Mouse (Mus musculus) hematopoietic stem cell, adult 5-6 weeks (primary cell): ENCODE results near the gene Tiparp. TPM values are rescaled to one million over a fixed set of nuclear protein-coding genes. Genes with fewer than 3 reads are reported as not detected.

Experiments
- ATAC-seq, 2 experiments: fragments of 125-278 bp in 1 of 2; replicated peaks in 1 of 2; 2 replicates each; pipeline ENCODE4 v1.8.0; 2016 to 2017; ENCODE audit warnings: inconsistent platforms in 2 of 2, mild to moderate bottlenecking in 2 of 2, moderate number of reproducible peaks in 2 of 2, low read depth in 1 of 2, moderate TSS enrichment in 1 of 2; ENCODE audit not compliant: low FRiP score in 2 of 2, poor library complexity in 2 of 2, severe bottlenecking in 2 of 2, insufficient read depth in 1 of 2, low TSS enrichment in 1 of 2
- total RNA-seq: library from RNA; stranded (forward); fragments of 172-1452, 232-1000 nt; gene quantifications from 2 replicates; pipeline ENCODE4 v1.2.3, GENCODE M21; 2017

Gene Tiparp
- total RNA-seq: 48.0 and 50.8 TPM in 2 replicates

GRCm38 (mm10) chr3:65527691-65528601 lies at the start of gene Tiparp:
Gene Tiparp, plus strand, starts transcription at chr3:65528410.
- ATAC-seq: peak; percentile 67 to 76

DNA sequence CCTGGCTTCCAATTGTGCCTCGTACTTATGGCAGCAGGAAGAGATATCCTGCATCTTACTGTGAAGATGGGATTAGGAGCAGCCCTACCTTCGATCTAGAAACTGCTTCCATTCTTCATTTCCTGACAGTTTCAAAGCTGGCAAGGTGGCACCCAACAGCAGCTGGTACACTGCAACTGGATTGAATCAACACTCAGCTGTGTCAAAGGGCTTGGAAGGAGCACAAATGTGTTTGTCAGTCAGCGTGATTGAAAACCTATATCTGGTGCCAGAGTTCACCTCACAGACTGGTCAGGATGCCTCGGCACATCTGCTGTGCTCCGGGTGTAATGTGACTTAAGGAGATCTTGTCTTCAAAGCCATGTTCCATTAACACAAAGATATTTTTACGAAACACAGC lies 47.5 kb upstream of the Tiparp start:
- ATAC-seq: no peak

- no peak for ATAC-seq
Observed at GRCm38 (mm10) chr3:65482266-65482665, 45.9 kb upstream of the Tiparp start.

- ATAC-seq: peak in 1 of 2 experiments; percentile 39; a peak in 1 of 4 replicates
Observed at GRCm38 (mm10) chr3:65482698-65483407, 45.4 kb upstream of the Tiparp start.

- ATAC-seq: peak; percentile 48 to 75; a peak in 2 of 4 replicates
Observed at GRCm38 (mm10) chr3:65484161-65484733, 44.0 kb upstream of the Tiparp start.

GRCm38 (mm10) chr3:65487419-65488088 lies 40.7 kb upstream of the Tiparp start:
- no peak for ATAC-seq

- ATAC-seq: no peak
Observed at GRCm38 (mm10) chr3:65488556-65489244, 39.5 kb upstream of the Tiparp start.

DNA sequence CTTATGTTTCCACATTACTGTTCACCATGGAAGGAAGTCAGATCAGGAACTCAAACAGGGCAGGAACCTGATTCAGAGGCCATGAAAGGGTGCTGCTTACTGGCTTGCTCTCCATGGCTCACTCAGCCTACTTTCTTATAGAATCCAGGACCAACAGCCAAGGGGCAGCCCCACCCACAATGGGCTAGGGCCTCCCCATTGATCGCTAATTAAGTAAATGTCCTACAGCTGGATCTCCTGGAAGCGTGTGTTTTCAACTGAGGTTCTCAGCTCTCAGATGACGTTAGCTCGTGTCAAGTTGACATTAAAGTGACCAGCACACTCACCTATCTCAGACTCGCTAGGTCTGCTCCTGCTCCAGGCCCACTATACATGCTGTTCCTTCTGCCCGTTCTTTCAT lies 38.6 kb upstream of the Tiparp start:
- ATAC-seq: no peak

- no peak for ATAC-seq
Observed at GRCm38 (mm10) chr3:65494291-65494763, 33.9 kb upstream of the Tiparp start.

DNA sequence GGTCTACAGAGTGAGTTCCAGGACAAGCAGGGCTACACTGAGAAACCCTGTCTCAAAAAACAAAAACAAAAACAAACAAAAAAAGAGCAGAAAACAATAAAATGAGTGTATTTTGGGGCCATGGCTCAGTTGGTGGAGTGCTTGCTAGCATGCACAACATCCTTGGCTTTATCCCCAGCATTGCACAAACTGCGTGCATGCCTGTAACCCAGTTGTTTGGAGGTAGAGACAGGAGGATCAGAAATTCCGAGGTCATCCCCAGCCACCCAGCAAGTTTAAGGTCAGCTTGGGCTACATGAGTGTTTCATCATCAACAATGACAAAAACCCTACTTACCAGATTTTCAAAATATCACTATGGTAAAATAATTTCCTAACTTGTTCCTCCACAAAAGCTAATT lies 20.4 kb upstream of the Tiparp start:
- ATAC-seq: no peak

DNA sequence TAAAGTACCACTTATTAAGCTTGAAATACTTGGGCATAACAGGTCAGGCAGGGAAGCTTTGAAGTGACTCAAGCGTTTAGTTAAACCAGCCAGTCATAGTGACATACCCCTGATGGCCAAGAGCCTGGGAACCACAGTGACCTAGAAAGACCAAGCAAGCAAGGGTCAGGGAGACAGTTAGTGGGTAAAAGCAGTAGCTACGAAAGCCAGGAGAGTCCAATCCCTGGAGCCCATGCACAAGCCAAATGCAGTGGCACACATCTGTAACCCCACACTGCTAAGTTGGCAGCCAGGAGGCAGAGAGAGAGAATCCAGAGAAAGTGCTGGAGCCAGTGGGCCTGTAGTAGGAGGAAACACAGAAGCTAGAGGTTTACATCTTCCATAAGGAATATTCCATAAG lies 17.6 kb upstream of the Tiparp start:
- no peak for ATAC-seq

GRCm38 (mm10) chr3:65515751-65516150 lies 12.5 kb upstream of the Tiparp start:
- ATAC-seq: peak; percentile 73 to 80

GRCm38 (mm10) chr3:65516526-65516925 lies 11.7 kb upstream of the Tiparp start:
- no peak for ATAC-seq

- ATAC-seq: peak; percentile 19 to 41; a peak in 2 of 4 replicates
Observed at GRCm38 (mm10) chr3:65517141-65517540, 11.1 kb upstream of the Tiparp start.

- ATAC-seq: peak; percentile 80 to 86
Observed at GRCm38 (mm10) chr3:65517747-65518527, 10.3 kb upstream of the Tiparp start.

GRCm38 (mm10) chr3:65521391-65521790 lies 6.8 kb upstream of the Tiparp start:
- ATAC-seq: no peak
